Mouse (Mus musculus): ENCODE measurements around the gene Cdca7. TPM values are rescaled to one million over a fixed set of nuclear protein-coding genes. Genes with fewer than 3 reads are reported as not detected.

Cdca7 gene
- polyA plus RNA-seq, 1 experiment, result 5.1 TPM

GRCm38 (mm10) chr2:72456189-72456588 lies 19.8 kb upstream of the Cdca7 start:
- Histone ChIP-seq H3K4me2 (ENCODE audit: low read depth) (no peak overlapping the region), H3K36me3 (ENCODE audit: control insufficient read depth, insufficient read depth) (no peaks in the 10 kb centered on the region), H3K4me3 (no peak overlapping the region), H3ac (ENCODE audit: control insufficient read depth, insufficient read length) (no peak overlapping the region), H3K79me2 (ENCODE audit: control insufficient read depth, insufficient read depth) (no peaks in the 10 kb centered on the region), H3K27me3 (ENCODE audit: control insufficient read depth, insufficient read depth, insufficient read length) (no peaks in the 10 kb centered on the region)
- TF ChIP-seq MYOD1 (IDR thresholded peaks at IDR 0.05; ENCODE audit: control insufficient read depth in 1 of 3, insufficient read length in 2 of 3, low read depth in 2 of 3) (no peak), POLR2A (IDR thresholded peaks at IDR 0.05; ENCODE audit: insufficient read length, low read depth) (no peak), TCF12 (IDR thresholded peaks at IDR 0.05; ENCODE audit: insufficient read depth, poor library complexity, severe bottlenecking) (no peak), TCF3 (IDR thresholded peaks at IDR 0.05; ENCODE audit: insufficient read length, low read depth) (no peak), MYOG (IDR thresholded peaks at IDR 0.05; ENCODE audit: control insufficient read depth in 1 of 3, insufficient read depth in 1 of 3, insufficient read length in 2 of 3, low read depth in 2 of 3) (no peak), CEBPB (IDR thresholded peaks at IDR 0.05; ENCODE audit: insufficient read depth, poor library complexity, severe bottlenecking) (no peak), REST (IDR thresholded peaks at IDR 0.05; ENCODE audit: insufficient read depth, insufficient read length) (no peak), USF1 (IDR thresholded peaks at IDR 0.05; ENCODE audit: low read depth) (no peak), POLR2AphosphoS2 (IDR thresholded peaks at IDR 0.05; ENCODE audit: insufficient read length, low read depth) (no peak), MAX (IDR thresholded peaks at IDR 0.05; ENCODE audit: low read depth) (no peak), E2F4 (IDR thresholded peaks at IDR 0.05; ENCODE audit: insufficient read depth) (no peak), SRF (IDR thresholded peaks at IDR 0.05; ENCODE audit: control insufficient read depth, insufficient read length, low read depth) (no peak)

DNA sequence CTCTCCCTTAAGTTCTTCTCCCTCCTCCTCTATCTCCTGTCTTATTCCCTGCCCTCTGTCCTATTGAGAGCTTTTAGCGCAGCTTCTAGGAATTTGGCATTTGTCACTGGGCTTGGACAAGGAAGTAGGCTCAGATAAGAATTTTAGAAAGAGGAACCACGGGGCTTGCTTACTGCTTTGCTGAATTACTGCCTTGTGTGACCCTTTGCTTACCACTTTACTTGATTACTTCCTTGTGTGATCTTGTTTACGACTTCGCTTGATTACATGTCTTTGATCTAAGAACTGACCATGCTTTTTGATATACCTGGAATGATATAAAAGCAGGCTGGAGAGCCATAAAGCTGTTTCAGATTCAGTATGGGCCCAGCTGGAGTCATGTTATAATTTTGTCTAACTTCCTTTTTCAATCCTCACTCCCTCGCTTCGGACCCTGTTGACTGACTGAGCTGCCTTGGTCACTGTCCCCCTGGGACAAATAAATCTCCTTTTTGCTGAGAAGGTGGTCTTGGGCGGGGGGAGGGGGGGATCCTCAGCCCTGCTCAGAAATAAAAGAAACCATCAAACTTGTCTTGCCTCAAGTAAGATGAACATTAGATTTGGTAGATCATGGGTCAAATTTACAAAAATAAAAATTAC lies 11.5 kb upstream of the Cdca7 start:
- TF ChIP-seq USF1 (IDR thresholded peaks at IDR 0.05; ENCODE audit: low read depth), result no peak
- no peak for TF ChIP-seq TCF12 (IDR thresholded peaks at IDR 0.05; ENCODE audit: insufficient read depth, poor library complexity, severe bottlenecking)
- no peak for TF ChIP-seq POLR2A (IDR thresholded peaks at IDR 0.05; ENCODE audit: insufficient read length, low read depth)
- TF ChIP-seq REST (IDR thresholded peaks at IDR 0.05; ENCODE audit: insufficient read depth, insufficient read length), result no peak
- TF ChIP-seq SRF (IDR thresholded peaks at IDR 0.05; ENCODE audit: control insufficient read depth, insufficient read length, low read depth), result no peak
- TF ChIP-seq MYOD1 (IDR thresholded peaks at IDR 0.05; ENCODE audit: control insufficient read depth in 1 of 3, insufficient read length in 2 of 3, low read depth in 2 of 3), result no peak
- no peak for TF ChIP-seq CEBPB (IDR thresholded peaks at IDR 0.05; ENCODE audit: insufficient read depth, poor library complexity, severe bottlenecking)
- TF ChIP-seq E2F4 (IDR thresholded peaks at IDR 0.05; ENCODE audit: insufficient read depth), result no peak
- no peak for TF ChIP-seq TCF3 (IDR thresholded peaks at IDR 0.05; ENCODE audit: insufficient read length, low read depth)
- TF ChIP-seq MYOG (IDR thresholded peaks at IDR 0.05; ENCODE audit: control insufficient read depth in 1 of 3, insufficient read depth in 1 of 3, insufficient read length in 2 of 3, low read depth in 2 of 3), result no peak
- no peak for TF ChIP-seq POLR2AphosphoS2 (IDR thresholded peaks at IDR 0.05; ENCODE audit: insufficient read length, low read depth)
- no peak for TF ChIP-seq MAX (IDR thresholded peaks at IDR 0.05; ENCODE audit: low read depth)
- no peak overlapping the region for H3K4me2 ChIP-seq (ENCODE audit: low read depth)

GRCm38 (mm10) chr2:72467604-72468003 lies 8.4 kb upstream of the Cdca7 start:
- H3K4me2 ChIP-seq (ENCODE audit: low read depth), result no peak overlapping the region
- H3ac ChIP-seq (ENCODE audit: control insufficient read depth, insufficient read length), result no peak overlapping the region
- no peaks in the 10 kb centered on the region for H3K27me3 ChIP-seq (ENCODE audit: control insufficient read depth, insufficient read depth, insufficient read length)
- H3K4me3 ChIP-seq, result no peak overlapping the region
- TF ChIP-seq SRF (IDR thresholded peaks at IDR 0.05; ENCODE audit: control insufficient read depth, insufficient read length, low read depth) (no peak), MAX (IDR thresholded peaks at IDR 0.05; ENCODE audit: low read depth) (no peak), REST (IDR thresholded peaks at IDR 0.05; ENCODE audit: insufficient read depth, insufficient read length) (no peak), USF1 (IDR thresholded peaks at IDR 0.05; ENCODE audit: low read depth) (no peak), E2F4 (IDR thresholded peaks at IDR 0.05; ENCODE audit: insufficient read depth) (no peak), MYOG (IDR thresholded peaks at IDR 0.05; ENCODE audit: control insufficient read depth in 1 of 3, insufficient read depth in 1 of 3, insufficient read length in 2 of 3, low read depth in 2 of 3) (no peak), POLR2AphosphoS2 (IDR thresholded peaks at IDR 0.05; ENCODE audit: insufficient read length, low read depth) (no peak), CEBPB (IDR thresholded peaks at IDR 0.05; ENCODE audit: insufficient read depth, poor library complexity, severe bottlenecking) (no peak), TCF3 (IDR thresholded peaks at IDR 0.05; ENCODE audit: insufficient read length, low read depth) (no peak), POLR2A (IDR thresholded peaks at IDR 0.05; ENCODE audit: insufficient read length, low read depth) (no peak), MYOD1 (IDR thresholded peaks at IDR 0.05; ENCODE audit: control insufficient read depth in 1 of 3, insufficient read length in 2 of 3, low read depth in 2 of 3) (no peak), TCF12 (IDR thresholded peaks at IDR 0.05; ENCODE audit: insufficient read depth, poor library complexity, severe bottlenecking) (no peak)
- no peaks in the 10 kb centered on the region for H3K36me3 ChIP-seq (ENCODE audit: control insufficient read depth, insufficient read depth)
- H3K79me2 ChIP-seq (ENCODE audit: control insufficient read depth, insufficient read depth), result no peaks in the 10 kb centered on the region

More for the DNA sequence above, 11.5 kb upstream of the Cdca7 start:
- Histone ChIP-seq H3K36me3 (ENCODE audit: control insufficient read depth, insufficient read depth) (no peaks in the 10 kb centered on the region), H3K79me2 (ENCODE audit: control insufficient read depth, insufficient read depth) (no peaks in the 10 kb centered on the region), H3K4me3 (no peak overlapping the region), H3ac (ENCODE audit: control insufficient read depth, insufficient read length) (no peak overlapping the region), H3K27me3 (ENCODE audit: control insufficient read depth, insufficient read depth, insufficient read length) (no peaks in the 10 kb centered on the region)

DNA sequence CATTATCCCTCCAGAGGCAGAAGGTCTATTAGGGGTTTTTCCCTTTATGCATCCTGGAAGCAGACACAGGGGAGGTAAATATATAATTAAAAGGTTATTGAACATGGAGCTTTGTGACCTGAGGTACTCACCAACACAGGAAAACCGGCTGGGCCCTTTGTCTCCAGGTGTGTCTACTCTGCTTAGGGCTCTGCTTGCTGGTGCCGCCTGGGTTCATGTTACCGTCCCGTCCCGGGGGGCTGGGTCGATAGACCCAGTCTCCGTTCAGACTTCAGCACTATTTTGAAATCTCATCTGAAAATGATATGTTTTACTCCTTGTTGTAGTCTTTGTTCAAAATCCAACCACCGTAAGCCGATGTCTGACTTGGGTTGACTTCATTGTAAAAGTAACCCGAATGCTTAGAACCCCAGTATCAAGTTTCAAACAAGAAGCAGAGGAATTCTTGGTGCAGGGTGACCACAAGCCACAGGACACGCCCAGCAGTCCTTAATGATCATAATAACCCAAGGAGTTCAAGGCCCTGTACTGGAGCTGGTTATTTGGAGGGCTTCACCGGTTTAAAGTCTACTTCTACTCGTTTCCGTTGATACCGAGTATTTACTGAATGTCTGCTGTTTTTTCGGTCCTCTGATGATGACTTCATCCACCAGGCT lies 4.4 kb upstream of the Cdca7 start:
- H3K4me2 ChIP-seq (ENCODE audit: low read depth), result peak overlapping the region; percentile 73
- H3ac ChIP-seq (ENCODE audit: control insufficient read depth, insufficient read length), result no peak overlapping the region
- H3K36me3 ChIP-seq (ENCODE audit: control insufficient read depth, insufficient read depth), result no peaks in the 10 kb centered on the region
- TF ChIP-seq POLR2AphosphoS2 (IDR thresholded peaks at IDR 0.05; ENCODE audit: insufficient read length, low read depth), result no peak
- no peak overlapping the region for H3K4me3 ChIP-seq
- H3K27me3 ChIP-seq (ENCODE audit: control insufficient read depth, insufficient read depth, insufficient read length), result no peaks in the 10 kb centered on the region
- H3K79me2 ChIP-seq (ENCODE audit: control insufficient read depth, insufficient read depth), result peaks cover 3% of the 10 kb centered on the region
